Mouse (Mus musculus) kidney, adult 2 months (tissue): ENCODE data around the gene Snai1.

Experiments used
- CTCF ChIP-seq: fragments of 200-500 bp; conservative IDR thresholded peaks from 2 replicates; pipeline ENCODE4 v1.5.1; 2011; ENCODE audit warnings: low read depth, mild to moderate bottlenecking, control low read depth, low read length, moderate library complexity, mixed read lengths; ENCODE audit not compliant: insufficient read depth, insufficient read length
- POLR2A ChIP-seq: fragments of 200-500 bp; IDR thresholded peaks from one replicate; pipeline ENCODE4 v1.6.1; 2011; ENCODE audit warnings: low read depth, low read length, control low read depth

GRCm38 (mm10) chr2:167565682-167566081 is 27.7 kb downstream of the Snai1 start:
- TF ChIP-seq POLR2A (no peak), CTCF (no peak)
